Mouse (Mus musculus) limb, embryonic 11.5 days (tissue): ENCODE measurements around the gene Sufu. TPM values are rescaled to one million over a fixed set of nuclear protein-coding genes. Genes with fewer than 3 reads are reported as not detected.
A peak's percentile ranks its signal among the peaks of the same experiment; 100 is the strongest.

Experiments
- ATAC-seq: fragments of 200-750 bp; cut with Nextera tagmentation; 2 replicates; pipeline ENCODE4 v1.8.0; 2017; ENCODE audit warnings: low read depth; ENCODE audit not compliant: insufficient number of reproducible peaks, low FRiP score, low TSS enrichment
- DNase-seq: peaks from one replicate; pipeline ENCODE4 v3.0.0-alpha.2; 2015; ENCODE audit warnings: low spot score
- H3K27ac ChIP-seq: fragments of 300-500 bp; sonication (generic); replicated peaks from 2 replicates; pipeline ENCODE4 v1.5.1; 2014; ENCODE audit warnings: low read depth, mild to moderate bottlenecking, low read length
- H3K27me3 ChIP-seq: fragments of 300-500 bp; sonication (generic); 2 replicates; pipeline ENCODE4 v1.6.1; 2014; ENCODE audit warnings: mild to moderate bottlenecking, low read length, mixed read lengths; ENCODE audit not compliant: control insufficient read depth, insufficient read depth
- H3K36me3 ChIP-seq: fragments of 300-500 bp; sonication (generic); 2 replicates; pipeline ENCODE4 v1.6.1; 2014; ENCODE audit warnings: mild to moderate bottlenecking, low read length, moderate library complexity, mixed read lengths; ENCODE audit not compliant: control insufficient read depth, insufficient read depth
- H3K4me1 ChIP-seq: fragments of 300-500 bp; sonication (generic); 2 replicates; pipeline ENCODE4 v1.6.1; 2014; ENCODE audit warnings: low read length, mixed read lengths; ENCODE audit not compliant: control insufficient read depth, insufficient read depth
- H3K4me2 ChIP-seq: fragments of 300-500 bp; sonication (generic); 2 replicates; pipeline ENCODE4 v1.6.1; 2014; ENCODE audit warnings: low read depth, mild to moderate bottlenecking, moderate library complexity; ENCODE audit not compliant: severe bottlenecking
- H3K4me3 ChIP-seq: fragments of 300-500 bp; sonication (generic); 2 replicates; pipeline ENCODE4 v1.5.1; 2014; ENCODE audit warnings: low read depth, low read length
- H3K9ac ChIP-seq: fragments of 300-500 bp; sonication (generic); 2 replicates; pipeline ENCODE4 v1.6.1; 2014; ENCODE audit warnings: mild to moderate bottlenecking, low read length
- H3K9me3 ChIP-seq: fragments of 300-500 bp; sonication (generic); 2 replicates; pipeline ENCODE4 v1.6.1; 2016; ENCODE audit warnings: low read length; ENCODE audit not compliant: control insufficient read depth
- WGBS: fragments of 180-500 bp; shearing (Covaris S2); extraction: QIAGEN DNeasy Blood & Tissue Kit; methylation state at CpG from one replicate; pipeline ENCODE4 v1.1.7; 2014; 5-methylcytosine and 5-hydroxymethylcytosine counted together
- polyA plus RNA-seq: library from polyadenylated mRNA; unstranded; fragments of >200 nt; fragmentation: Nextera tagmentation; extraction: Ambion mirVana; gene quantifications from 2 replicates; pipeline ENCODE4 v1.2.1, GENCODE M21; 2014

Sufu gene
- polyA plus RNA-seq, 1 experiment from 2014 or later = 45.3 TPM

- H3K36me3 ChIP-seq = no peaks in the 10 kb centered on the region
- no peak overlapping the region for H3K4me2 ChIP-seq
- H3K27me3 ChIP-seq = no peaks in the 10 kb centered on the region
- H3K9me3 ChIP-seq = no peaks in the 10 kb centered on the region
- H3K4me1 ChIP-seq = no peaks in the 10 kb centered on the region
- WGBS = 89% methylated on average over 2 of the region's 2 CpGs
- ATAC-seq = no peak
- DNase-seq = no peak
- no peak overlapping the region for H3K4me3 ChIP-seq
- H3K9ac ChIP-seq = no peak overlapping the region
- no peak overlapping the region for H3K27ac ChIP-seq
Measured at GRCm38 (mm10) chr19:46413969-46414368, 17.3 kb downstream of the Sufu start.

- DNase-seq (no peak), ATAC-seq (no peak)
- Histone ChIP-seq H3K9me3 (no peaks in the 10 kb centered on the region), H3K9ac (no peak overlapping the region), H3K4me2 (no peak overlapping the region), H3K4me3 (no peak overlapping the region), H3K27ac (no peak overlapping the region), H3K27me3 (no peaks in the 10 kb centered on the region), H3K4me1 (no peaks in the 10 kb centered on the region), H3K36me3 (no peaks in the 10 kb centered on the region)
- WGBS = 91% methylated on average over 8 of the region's 8 CpGs
Measured at GRCm38 (mm10) chr19:46414486-46414885, 17.8 kb downstream of the Sufu start.

GRCm38 (mm10) chr19:46416276-46416675 is 19.6 kb downstream of the Sufu start:
- Histone ChIP-seq H3K9ac (no peak overlapping the region), H3K27ac (no peak overlapping the region), H3K4me3 (no peak overlapping the region), H3K27me3 (no peaks in the 10 kb centered on the region), H3K36me3 (no peaks in the 10 kb centered on the region), H3K9me3 (no peaks in the 10 kb centered on the region), H3K4me2 (no peak overlapping the region), H3K4me1 (peaks cover under 1% of the 10 kb centered on the region; the same call in 1 of the 2 replicates)
- WGBS = 70% methylated on average over 9 of the region's 9 CpGs
- no peak for DNase-seq
- ATAC-seq = no peak

GRCm38 (mm10) chr19:46418051-46418450 is 21.4 kb downstream of the Sufu start:
- 88% methylated on average over 4 of the region's 4 CpGs for whole genome bisulfite sequencing
- H3K9ac ChIP-seq = no peak overlapping the region
- DNase-seq = no peak

GRCm38 (mm10) chr19:46420410-46420809 is 23.7 kb downstream of the Sufu start:
- Histone ChIP-seq H3K4me2 (no peak overlapping the region), H3K9me3 (no peaks in the 10 kb centered on the region), H3K36me3 (no peaks in the 10 kb centered on the region), H3K27ac (no peak overlapping the region), H3K4me1 (peaks cover 19% of the 10 kb centered on the region), H3K27me3 (no peaks in the 10 kb centered on the region), H3K9ac (no peak overlapping the region), H3K4me3 (no peak overlapping the region)
- DNase-seq (no peak), ATAC-seq (no peak)
- 90% methylated on average over 7 of the region's 7 CpGs for WGBS

More at GRCm38 (mm10) chr19:46418051-46418450, 21.4 kb downstream of the Sufu start:
- no peak for ATAC-seq
- no peak overlapping the region for H3K4me2 ChIP-seq
- 0 out of 2 replicates have a peak overlapping the region, but pooled peaks have one; percentile 14 for H3K27ac ChIP-seq
- peaks cover 19% of the 10 kb centered on the region for H3K4me1 ChIP-seq
- no peaks in the 10 kb centered on the region for H3K9me3 ChIP-seq
- H3K27me3 ChIP-seq = no peaks in the 10 kb centered on the region
- H3K4me3 ChIP-seq = no peak overlapping the region
- H3K36me3 ChIP-seq = no peaks in the 10 kb centered on the region

- Histone ChIP-seq H3K36me3 (no peaks in the 10 kb centered on the region), H3K9ac (0 out of 2 replicates have a peak overlapping the region, but pooled peaks have one; percentile 24), H3K27ac (peak overlapping the region; percentile 72), H3K27me3 (no peaks in the 10 kb centered on the region), H3K4me2 (no peak overlapping the region), H3K4me1 (peaks cover 19% of the 10 kb centered on the region), H3K9me3 (no peaks in the 10 kb centered on the region), H3K4me3 (no peak overlapping the region)
- ATAC-seq (peak; percentile 86), DNase-seq (peak; percentile 85)
- WGBS = 19% methylated on average over 11 of the region's 11 CpGs
Measured at GRCm38 (mm10) chr19:46422384-46423338, 26.0 kb downstream of the Sufu start.

GRCm38 (mm10) chr19:46425266-46425665 is 28.6 kb downstream of the Sufu start:
- no peak overlapping the region for H3K27ac ChIP-seq
- 94% methylated on average over 8 of the region's 8 CpGs for WGBS
- H3K36me3 ChIP-seq = no peaks in the 10 kb centered on the region
- H3K4me2 ChIP-seq = no peak overlapping the region
- ATAC-seq = no peak
- no peak for DNase-seq
- no peaks in the 10 kb centered on the region for H3K27me3 ChIP-seq
- H3K4me1 ChIP-seq = peaks cover 19% of the 10 kb centered on the region
- no peaks in the 10 kb centered on the region for H3K9me3 ChIP-seq
- H3K9ac ChIP-seq = no peak overlapping the region
- no peak overlapping the region for H3K4me3 ChIP-seq

GRCm38 (mm10) chr19:46426488-46426887 is 29.8 kb downstream of the Sufu start:
- no peak for ATAC-seq
- Histone ChIP-seq H3K27me3 (no peaks in the 10 kb centered on the region), H3K4me3 (no peak overlapping the region)

More at GRCm38 (mm10) chr19:46426488-46426887, 29.8 kb downstream of the Sufu start:
- Histone ChIP-seq H3K9ac (no peak overlapping the region), H3K4me2 (no peak overlapping the region), H3K36me3 (no peaks in the 10 kb centered on the region), H3K4me1 (peaks cover 16% of the 10 kb centered on the region), H3K9me3 (no peaks in the 10 kb centered on the region), H3K27ac (no peak overlapping the region)
- DNase-seq = no peak
- WGBS = 88% methylated on average over 12 of the region's 12 CpGs
